Mouse (Mus musculus) bone marrow macrophage, adult 2 months (primary cell): Measurements from ENCODE around the gene Gspt1. TPM values are rescaled to one million over a fixed set of nuclear protein-coding genes. Genes with fewer than 3 reads are reported as not detected.
A peak's percentile ranks its signal among the peaks of the same experiment; 100 is the strongest.

Experiments used
- H3K27ac ChIP-seq: 2 replicates; pipeline ENCODE4 v1.5.1; 2012; ENCODE audit warnings: low read depth, low read length; ENCODE audit not compliant: insufficient read depth
- H3K4me1 ChIP-seq: 2 replicates; pipeline ENCODE4 v1.6.1; 2012; ENCODE audit warnings: low read length; ENCODE audit not compliant: control insufficient read depth, insufficient read depth
- H3K4me3 ChIP-seq: 2 replicates; pipeline ENCODE4 v1.5.1; 2012; ENCODE audit warnings: mild to moderate bottlenecking, low read length, moderate library complexity; ENCODE audit not compliant: insufficient read depth
- CTCF ChIP-seq: IDR thresholded peaks from 2 replicates; pipeline ENCODE4 v1.5.1; 2012; ENCODE audit warnings: low read depth, mild to moderate bottlenecking, low read length, moderate library complexity
- POLR2A ChIP-seq: IDR thresholded peaks from 2 replicates; pipeline ENCODE4 v1.6.1; 2012; ENCODE audit warnings: mild to moderate bottlenecking, low read depth, low read length, borderline replicate concordance
- polyA plus RNA-seq: library from polyadenylated mRNA; stranded (reverse); fragments of >200 nt; gene quantifications from 2 replicates; pipeline ENCODE4 v1.2.4, GENCODE M21; 2012; ENCODE audit not compliant: missing spikeins, insufficient read depth, insufficient read length

The Gspt1 gene
- polyA plus RNA-seq, 1 experiment = 91.6 TPM

GRCm38 (mm10) chr16:11271073-11271472 lies 16.9 kb upstream of the Gspt1 start:
- no peak overlapping the region for H3K4me3 ChIP-seq
- H3K27ac ChIP-seq = no peak overlapping the region; the same call in 1 of the 2 replicates
- TF ChIP-seq POLR2A (no peak), CTCF (no peak)
- peaks cover 23% of the 10 kb centered on the region for H3K4me1 ChIP-seq

- Histone ChIP-seq H3K4me3 (no peak overlapping the region), H3K4me1 (peaks cover 23% of the 10 kb centered on the region), H3K27ac (peak overlapping the region; percentile 49)
- no peak for TF ChIP-seq CTCF
- TF ChIP-seq POLR2A = no peak
These were observed 16.5 kb upstream of the Gspt1 start for GRCm38 (mm10) chr16:11270642-11271041.

DNA sequence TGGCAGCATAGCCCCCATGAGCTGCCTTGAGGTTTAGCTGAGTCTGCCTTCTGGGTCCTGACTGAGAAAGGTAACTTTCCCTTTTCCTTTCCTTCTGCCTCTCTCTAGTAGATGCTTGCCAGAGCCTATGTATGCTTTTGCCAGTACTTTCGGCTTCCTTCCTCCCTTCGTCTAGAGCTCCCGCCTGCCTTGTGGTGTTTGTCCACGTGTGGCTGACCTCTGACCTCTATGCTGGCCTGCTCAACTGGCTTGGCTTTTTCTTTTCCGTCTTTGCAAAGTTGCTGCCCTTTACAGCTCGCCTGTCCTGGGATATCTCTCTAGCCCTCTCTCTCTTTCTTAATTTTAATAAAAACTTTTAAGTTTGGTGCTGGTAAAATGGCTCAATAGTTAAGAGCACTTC lies 15.7 kb upstream of the Gspt1 start:
- no peak overlapping the region for H3K4me3 ChIP-seq
- no peak overlapping the region for H3K27ac ChIP-seq
- TF ChIP-seq CTCF (no peak), POLR2A (no peak)
- H3K4me1 ChIP-seq = peaks cover 23% of the 10 kb centered on the region

GRCm38 (mm10) chr16:11266556-11266955 lies 12.4 kb upstream of the Gspt1 start:
- TF ChIP-seq POLR2A (no peak), CTCF (no peak)
- Histone ChIP-seq H3K27ac (no peak overlapping the region), H3K4me3 (no peak overlapping the region), H3K4me1 (peaks cover 19% of the 10 kb centered on the region)

DNA sequence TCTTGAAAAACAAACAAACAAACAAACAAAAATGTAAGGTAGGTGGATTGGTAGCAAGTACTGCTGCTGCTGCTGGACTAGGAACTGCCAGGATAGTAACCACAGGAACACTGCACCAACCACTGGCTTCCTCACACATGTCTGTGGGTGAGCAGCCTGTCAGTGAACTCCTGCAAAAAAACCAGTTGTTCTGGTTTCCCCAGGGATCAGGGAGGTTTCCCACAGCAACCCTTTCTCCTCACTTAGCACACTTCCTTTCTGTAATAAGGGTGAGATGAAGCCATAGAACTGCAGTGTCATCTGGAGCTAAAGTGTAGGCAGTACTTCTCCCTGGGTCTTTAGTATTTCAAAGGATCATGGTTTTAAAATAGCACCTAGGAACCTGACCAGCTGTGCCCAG lies 9.1 kb upstream of the Gspt1 start:
- H3K4me1 ChIP-seq = peaks cover 3% of the 10 kb centered on the region; the same call in 1 of the 2 replicates

DNA sequence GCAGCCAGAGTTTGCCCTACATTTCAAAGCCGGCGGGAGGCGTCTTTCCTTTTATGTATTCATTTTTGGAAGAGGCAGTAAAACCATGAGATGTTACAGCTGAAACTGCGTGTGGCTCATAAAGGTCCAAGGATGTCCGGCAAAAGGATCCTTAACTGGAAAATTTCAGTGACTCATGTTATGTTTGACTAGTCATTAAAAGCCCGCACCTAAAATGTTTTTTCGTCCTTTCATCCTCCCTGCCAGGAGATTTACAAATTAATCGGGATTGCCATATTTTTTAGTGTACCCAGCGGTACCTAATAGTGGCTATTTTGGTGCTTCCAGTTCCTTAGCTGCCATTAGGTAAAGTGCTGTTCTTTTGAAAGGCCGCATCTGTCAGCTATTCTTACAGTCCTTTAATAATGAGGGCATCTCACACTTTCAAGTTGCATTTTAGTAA lies 619 bp upstream of the Gspt1 start:
- Histone ChIP-seq H3K4me3 (peak overlapping the region; percentile 68), H3K27ac (peak overlapping the region; percentile 78), H3K4me1 (0 out of 2 replicates have a peak, but pooled peaks cover 6% of the 10 kb centered on the region)
- TF ChIP-seq CTCF = no peak
- no peak for TF ChIP-seq POLR2A

More for the DNA sequence above, 9.1 kb upstream of the Gspt1 start:
- H3K27ac ChIP-seq = no peak overlapping the region
- H3K4me3 ChIP-seq = no peak overlapping the region
- TF ChIP-seq POLR2A (no peak), CTCF (no peak)

DNA sequence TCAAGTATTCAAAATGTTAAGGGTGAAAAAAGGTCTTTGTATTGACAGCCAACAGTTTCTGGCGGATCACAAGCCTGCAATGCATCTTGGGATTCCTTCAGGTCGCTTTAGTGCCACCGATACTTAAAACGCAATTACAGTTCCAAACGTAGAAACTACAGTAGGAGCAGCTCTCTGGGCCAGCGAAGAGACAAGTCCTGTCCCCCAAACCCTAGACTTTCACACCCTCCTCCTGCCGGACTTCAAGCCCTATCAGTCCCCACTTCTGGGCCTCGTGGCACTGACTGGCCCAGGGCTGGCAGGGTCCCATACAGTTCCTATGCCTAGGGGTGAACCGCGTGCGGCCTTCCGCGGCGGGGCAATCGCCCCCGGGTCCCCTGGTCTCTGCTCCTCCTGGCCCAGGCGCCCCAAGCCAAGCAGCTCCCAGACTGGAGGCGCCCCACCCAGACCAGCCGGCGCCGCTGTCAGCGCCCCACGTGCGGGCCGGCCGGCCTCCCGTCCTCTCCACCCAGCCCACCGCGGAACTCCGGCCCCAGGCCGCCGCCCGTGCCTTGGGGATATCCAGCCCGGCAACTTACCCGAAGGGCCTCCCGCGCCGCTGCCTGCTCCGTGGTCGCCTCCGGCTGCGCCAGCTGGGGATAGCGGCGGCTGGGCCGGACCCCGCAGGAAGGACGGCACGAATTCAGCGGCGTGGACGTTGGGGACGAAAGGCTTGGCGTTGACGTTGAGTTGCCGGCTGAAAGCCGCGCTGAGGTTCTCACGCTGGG lies 877 bp downstream of the Gspt1 start:
- H3K4me3 ChIP-seq = peak overlapping the region; percentile 89
- H3K4me1 ChIP-seq = peaks cover 8% of the 10 kb centered on the region; the same call in 1 of the 2 replicates
- peak overlapping the region; percentile 71 for H3K27ac ChIP-seq
- TF ChIP-seq POLR2A (no peak), CTCF (no peak)

GRCm38 (mm10) chr16:11247791-11248190 lies 6.3 kb downstream of the Gspt1 start:
- peaks cover 13% of the 10 kb centered on the region for H3K4me1 ChIP-seq
- H3K27ac ChIP-seq = no peak overlapping the region
- TF ChIP-seq CTCF (no peak), POLR2A (no peak)
- no peak overlapping the region for H3K4me3 ChIP-seq

- Histone ChIP-seq H3K4me3 (no peak overlapping the region), H3K4me1 (peaks cover 9% of the 10 kb centered on the region), H3K27ac (no peak overlapping the region)
- TF ChIP-seq POLR2A (no peak), CTCF (no peak)
These were observed 8.4 kb downstream of the Gspt1 start for GRCm38 (mm10) chr16:11245767-11246166.

DNA sequence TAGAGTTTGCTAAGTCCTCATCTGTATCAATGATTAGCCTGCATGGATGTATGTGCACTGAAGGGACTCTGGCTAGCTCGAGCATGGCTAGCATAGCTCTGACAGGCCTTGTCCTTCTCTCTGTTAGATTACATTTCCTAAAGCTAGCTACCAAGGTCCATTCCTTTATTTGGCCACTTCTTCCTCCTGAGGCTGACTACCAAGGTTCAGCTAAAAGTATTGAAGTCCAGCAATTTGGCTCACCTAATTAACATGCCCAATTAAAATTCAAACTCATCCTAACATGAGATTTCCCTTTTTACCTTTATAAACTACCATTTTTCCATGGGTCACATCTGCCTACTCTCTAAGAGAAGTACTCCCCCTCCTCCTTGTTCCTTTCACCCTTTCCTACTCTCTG lies 11.7 kb downstream of the Gspt1 start:
- Histone ChIP-seq H3K27ac (no peak overlapping the region), H3K4me3 (no peak overlapping the region), H3K4me1 (peaks cover 3% of the 10 kb centered on the region; the same call in 1 of the 2 replicates)
- no peak for TF ChIP-seq POLR2A
- no peak for TF ChIP-seq CTCF

GRCm38 (mm10) chr16:11217801-11218200 lies 36.3 kb downstream of the Gspt1 start:
- no peak overlapping the region for H3K27ac ChIP-seq
- no peaks in the 10 kb centered on the region for H3K4me1 ChIP-seq
- no peak overlapping the region for H3K4me3 ChIP-seq
- TF ChIP-seq CTCF (no peak), POLR2A (no peak)
